Mouse (Mus musculus): ENCODE measurements around the gene Prep. TPM values are rescaled to one million over a fixed set of nuclear protein-coding genes. Genes with fewer than 3 reads are reported as not detected.

Gene Prep
- total RNA-seq (2021): 10 to 100 TPM; 15.5 to 16.5 TPM

DNA sequence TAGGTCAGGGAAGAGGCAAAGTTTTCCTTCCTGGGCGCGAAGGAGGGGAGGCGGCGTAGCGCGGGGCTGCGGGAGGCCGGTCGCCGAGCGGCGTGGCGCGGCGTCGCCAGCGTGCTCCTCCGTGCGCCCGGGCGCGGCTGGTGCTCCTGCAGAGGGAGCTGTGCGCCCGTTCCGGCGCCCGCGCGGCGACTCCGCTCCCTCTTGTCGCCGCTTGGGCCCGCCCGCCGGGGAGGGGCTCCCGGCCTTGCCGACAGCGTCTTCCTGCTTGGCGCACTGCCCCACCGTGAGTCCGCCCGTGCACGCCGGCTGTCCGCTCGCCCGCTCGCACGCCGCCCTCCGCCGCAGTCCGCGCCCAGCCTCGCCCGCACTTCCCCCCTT is at the start of gene Prep:
Gene Prep (plus strand): TSS at position 273 of the 378 bp plus-strand sequence.
- intact Hi-C loops (cut with DNase I): loop anchor here (5.0 kb wide), 1 partner anchor 60 kb away; no protein-coding TSS in a partner anchor
- DNase-seq (ENCODE audit: low spot score): peak; percentile 87

DNA sequence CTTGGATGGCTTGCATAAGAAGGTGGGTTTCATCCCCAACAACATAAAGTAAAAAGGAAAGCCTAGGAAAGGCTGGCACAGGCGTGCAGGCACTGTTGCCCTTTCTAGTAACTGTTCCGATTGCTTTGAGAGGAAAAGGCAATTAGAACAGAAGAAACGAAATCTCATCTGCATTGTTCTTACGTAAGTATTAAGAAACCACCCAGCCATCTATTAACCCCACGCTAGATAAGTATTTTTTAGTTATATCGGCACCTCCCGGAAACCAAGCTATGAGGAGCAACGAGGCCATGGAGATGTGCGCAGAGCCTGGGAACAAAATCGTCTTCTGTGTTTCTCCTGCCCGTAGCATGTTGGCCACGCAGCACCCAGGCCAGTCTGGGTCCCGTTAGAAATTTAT is 49.7 kb upstream of the Prep start:
- intact Hi-C loops (cut with DNase I): no loop called here
- no peak for DNase-seq (ENCODE audit: low spot score)

DNA sequence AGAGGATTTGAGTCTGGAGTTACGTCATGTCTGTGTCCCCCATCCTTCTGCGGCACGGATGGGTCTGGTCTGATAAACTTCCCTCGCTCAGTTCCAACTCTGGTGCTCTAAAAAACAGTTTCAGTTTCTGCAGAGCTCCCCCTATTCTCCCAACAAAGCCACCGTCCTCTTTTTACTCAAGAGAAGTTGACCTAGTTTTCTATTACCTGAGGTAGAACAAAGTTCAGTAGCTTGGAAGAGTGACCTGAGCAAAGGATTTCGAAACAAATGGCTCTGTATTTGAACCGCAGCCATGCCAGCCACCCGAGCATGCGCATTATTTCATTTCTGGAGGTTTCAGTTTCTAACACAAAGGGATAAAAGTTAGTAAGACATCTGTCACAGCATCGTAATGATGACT is 49.2 kb upstream of the Prep start:
- intact Hi-C loops (cut with DNase I): no loop called here
- no peak for DNase-seq (ENCODE audit: low spot score)

DNA sequence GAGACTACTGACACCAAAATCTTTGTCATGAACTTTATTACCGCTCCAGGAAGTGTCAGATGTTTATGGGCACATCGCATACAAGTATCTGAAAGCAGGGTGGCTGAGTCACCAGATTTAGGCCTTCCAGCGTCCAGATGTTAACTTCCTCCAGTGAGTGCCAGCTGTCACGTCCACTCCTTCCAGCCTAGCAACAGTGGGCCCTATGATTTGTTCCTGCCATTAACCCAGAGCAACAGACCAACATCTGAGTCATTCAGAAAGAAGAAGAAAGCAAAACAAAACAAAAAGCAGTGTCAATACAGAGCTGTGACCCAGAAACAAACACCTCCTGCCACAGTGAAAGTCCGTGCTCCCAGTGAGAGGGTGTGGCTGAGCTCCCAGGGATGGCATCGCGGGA is 47.6 kb upstream of the Prep start:
- intact Hi-C loops (cut with DNase I): no loop called here
- no peak for DNase-seq (ENCODE audit: low spot score)

DNA sequence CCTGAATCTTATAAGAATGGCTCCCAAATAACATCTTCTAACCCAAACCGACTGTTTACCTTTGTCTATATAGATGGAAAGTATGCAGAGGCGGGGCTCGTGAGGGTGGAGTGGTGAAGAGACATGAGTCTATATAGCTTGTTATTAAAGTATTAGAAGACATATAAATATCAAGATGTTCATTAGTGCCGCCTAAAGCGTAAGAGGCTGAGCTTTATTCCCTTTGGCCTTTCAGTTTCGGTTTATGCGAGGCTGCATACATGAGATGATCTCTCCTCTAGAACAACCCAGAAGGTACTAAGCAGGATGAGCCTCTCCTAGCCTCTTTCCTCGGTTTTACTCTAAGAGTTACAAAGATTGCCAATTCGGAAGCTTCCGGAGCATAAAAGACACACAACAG is 47.2 kb upstream of the Prep start:
- no peak for DNase-seq (ENCODE audit: low spot score)
- intact Hi-C loops (cut with DNase I): no loop called here

DNA sequence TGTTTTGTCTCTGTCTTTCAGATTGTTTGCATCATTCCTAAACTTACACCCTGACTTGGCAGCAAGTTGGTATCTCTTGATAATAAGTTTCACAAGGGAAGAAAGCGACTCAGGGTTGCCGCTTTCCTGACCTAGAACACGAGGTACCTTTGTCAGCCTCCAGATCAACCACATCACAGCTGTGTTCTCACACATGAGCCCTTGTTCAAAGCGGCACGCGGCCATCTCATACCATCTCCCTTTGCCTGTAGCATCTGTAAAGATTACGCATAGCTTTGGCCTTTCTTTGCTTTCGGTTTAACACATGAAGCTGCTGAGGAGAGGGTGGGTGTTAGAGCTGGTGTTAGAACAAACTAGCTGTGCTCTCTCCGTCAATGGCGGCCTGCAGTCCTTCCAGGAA is 46.7 kb upstream of the Prep start:
- no peak for DNase-seq (ENCODE audit: low spot score)
- intact Hi-C loops (cut with DNase I): no loop called here

DNA sequence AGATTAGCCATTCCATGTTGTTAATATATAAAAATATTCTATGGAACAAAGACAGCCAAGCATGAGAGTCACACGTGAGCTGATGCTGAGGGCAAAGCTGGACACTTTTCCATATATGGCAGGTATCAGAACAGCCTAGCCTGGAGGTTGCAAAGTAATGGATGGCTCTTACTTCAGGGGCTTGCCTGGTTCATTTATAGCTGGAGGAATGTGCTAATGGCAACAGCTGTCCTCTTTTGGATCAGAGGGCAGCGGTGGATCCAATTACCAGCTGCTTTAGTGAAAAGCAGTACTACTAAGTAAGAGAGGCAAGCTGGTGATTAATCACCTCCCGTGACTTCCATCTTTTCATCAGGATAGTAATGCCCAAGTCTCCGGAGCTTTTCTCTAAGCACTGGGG is 41.8 kb upstream of the Prep start:
- intact Hi-C loops (cut with DNase I): no loop called here
- no peak for DNase-seq (ENCODE audit: low spot score)

DNA sequence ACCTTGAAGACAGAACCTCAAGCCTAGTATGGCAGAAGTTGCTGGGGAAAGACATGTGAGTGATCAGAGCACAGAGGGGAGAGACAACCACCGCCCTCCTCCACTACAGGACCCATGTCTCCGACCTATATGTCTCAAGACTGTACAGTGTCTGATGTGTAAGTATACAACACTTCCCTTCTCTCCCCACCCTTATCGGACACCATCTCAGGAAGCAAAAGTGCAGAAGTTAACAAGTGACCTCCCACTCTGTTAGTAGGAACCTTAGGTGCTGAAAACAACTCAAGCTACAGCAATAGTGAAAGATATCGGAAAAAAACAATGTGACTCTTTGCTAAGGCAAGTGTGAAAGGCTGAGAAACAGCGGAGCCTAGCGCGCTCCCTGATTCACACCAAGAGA is 40.1 kb upstream of the Prep start:
- intact Hi-C loops (cut with DNase I): no loop called here
- DNase-seq (ENCODE audit: low spot score): no peak

DNA sequence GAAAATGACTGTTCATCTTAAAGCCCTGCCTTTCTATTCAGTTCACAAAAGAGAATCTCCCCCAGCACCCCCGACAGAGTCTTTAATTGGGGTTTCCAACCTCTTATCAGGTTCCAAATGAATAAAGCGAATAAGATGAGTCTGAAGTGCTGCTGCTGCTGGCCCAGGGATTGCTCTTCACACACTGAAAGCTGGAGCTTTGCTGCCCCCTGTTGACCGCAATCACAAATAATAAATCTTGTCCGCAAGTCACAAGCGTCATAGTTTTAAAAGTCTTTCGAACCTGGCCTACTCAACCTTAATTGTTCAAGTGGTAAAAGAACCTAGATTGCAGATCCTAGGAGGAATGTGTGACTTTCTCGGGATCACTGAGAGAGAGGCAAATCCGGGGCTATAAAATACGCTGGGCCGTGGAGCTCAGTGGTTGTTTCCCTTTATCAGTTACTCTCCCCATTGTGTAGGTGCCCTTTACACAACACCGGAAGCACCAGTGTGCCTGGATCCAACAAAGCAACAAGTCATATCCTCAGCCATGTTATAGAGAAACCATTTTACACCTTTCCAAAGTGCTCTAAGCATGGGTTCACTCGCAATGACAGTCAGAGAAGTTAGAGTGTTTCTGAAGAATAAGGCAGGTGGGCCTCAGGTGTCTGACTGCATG is 21.6 kb upstream of the Prep start:
- DNase-seq (ENCODE audit: low spot score): no peak
- intact Hi-C loops (cut with DNase I): loop anchor here (2.0 to 5.0 kb wide), 3 partner anchors 45 to 755 kb away; no protein-coding TSS in a partner anchor

DNA sequence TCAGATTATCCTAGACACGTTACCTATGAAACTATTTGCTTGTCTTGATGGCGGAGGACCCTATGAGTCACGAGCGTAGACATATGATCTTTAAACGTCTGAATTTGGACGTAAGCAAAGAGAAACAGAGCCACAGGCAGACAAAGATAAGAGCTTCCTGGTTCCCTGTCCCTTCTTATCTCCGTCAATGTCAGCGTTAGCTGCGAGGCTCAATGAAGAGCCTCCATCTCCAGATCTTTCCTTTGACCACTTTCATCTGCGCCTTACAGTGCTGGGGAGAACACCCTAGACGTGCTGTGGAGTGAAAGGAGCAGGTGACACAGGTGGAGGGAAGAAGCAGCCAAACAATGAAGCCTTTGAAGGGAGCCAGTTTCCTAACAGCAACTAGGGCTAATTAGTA is 18.8 kb upstream of the Prep start:
- intact Hi-C loops (cut with DNase I): loop anchor here (1.0 to 5.0 kb wide), 2 partner anchors 46 to 591 kb away; no protein-coding TSS in a partner anchor

DNA sequence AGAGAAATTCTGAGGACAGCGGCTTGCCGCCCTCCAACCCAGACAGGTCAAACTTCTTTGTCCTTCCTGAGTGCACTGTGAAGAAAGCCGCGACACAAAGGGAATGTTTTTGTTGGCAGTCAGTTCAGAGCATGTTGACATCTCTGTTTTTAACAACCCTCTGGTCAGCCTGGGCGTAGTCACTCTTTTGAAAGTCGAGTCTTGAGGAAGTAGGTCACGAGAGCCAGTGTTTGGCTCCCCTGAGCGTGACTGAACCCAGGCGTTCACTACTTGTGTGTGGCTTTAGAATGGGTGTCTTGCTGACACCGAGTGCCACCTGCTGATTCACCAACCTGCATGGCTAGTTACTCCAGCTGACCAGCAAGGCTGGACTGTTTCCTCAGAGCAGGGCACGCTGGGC is 18.4 kb upstream of the Prep start:
- intact Hi-C loops (cut with DNase I): loop anchor here (1.0 to 5.0 kb wide), 2 partner anchors 46 to 591 kb away; no protein-coding TSS in a partner anchor
- DNase-seq (ENCODE audit: low spot score): no peak

More for the DNA sequence above, 18.8 kb upstream of the Prep start:
- no peak for DNase-seq (ENCODE audit: low spot score)

DNA sequence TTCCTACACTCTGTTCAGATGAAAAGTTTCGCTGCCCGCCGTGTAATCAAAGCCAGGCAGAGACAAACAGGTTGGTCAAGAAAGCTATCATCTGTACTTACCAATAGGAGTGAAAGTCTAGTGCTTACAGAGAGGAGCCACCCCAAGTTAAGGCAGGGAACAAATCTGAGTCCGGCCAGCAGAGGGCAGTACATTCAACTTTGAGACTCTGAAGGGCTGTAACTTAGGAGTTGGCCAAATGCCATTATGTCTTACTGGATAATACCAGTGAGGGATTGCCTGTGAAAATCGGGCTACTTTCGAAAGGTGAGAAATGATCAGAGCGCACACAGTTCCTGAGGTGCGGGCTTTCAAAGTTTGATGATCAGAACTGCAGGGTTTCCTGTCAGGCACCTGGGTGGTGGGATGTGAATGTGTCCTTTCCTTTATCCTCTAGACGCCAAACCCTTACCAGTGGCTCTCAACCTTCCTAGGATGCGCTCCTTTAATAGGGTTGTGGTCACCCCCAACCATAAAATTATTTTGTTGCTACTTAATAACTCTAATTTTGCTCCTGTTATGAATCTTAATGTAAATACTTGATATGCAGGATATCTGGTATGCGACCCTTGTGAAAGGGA is 15.8 kb upstream of the Prep start:
- no peak for DNase-seq (ENCODE audit: low spot score)
- intact Hi-C loops (cut with DNase I): loop anchor here (2.0 kb wide), 1 partner anchor 322 kb away; no protein-coding TSS in a partner anchor

DNA sequence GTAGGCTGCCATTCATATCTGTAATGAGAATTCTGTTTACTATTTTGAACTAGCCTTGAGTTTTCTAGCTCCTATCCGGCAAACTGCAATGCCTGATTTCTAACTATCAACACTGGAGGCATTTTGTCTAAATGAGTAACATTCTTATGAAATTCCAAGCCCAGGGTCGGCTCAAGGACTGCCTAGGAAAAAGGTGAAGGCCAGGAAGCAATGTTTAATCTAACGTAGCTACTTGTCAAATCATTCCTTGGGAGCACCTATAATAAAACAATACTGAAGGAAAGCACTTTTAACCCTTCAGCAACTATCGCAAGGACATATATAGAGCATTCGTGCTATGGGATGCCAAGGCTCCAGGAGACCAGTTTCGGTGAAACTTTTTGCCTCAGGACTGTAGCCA is 8.6 kb upstream of the Prep start:
- no peak for DNase-seq (ENCODE audit: low spot score)
- intact Hi-C loops (cut with DNase I): no loop called here

DNA sequence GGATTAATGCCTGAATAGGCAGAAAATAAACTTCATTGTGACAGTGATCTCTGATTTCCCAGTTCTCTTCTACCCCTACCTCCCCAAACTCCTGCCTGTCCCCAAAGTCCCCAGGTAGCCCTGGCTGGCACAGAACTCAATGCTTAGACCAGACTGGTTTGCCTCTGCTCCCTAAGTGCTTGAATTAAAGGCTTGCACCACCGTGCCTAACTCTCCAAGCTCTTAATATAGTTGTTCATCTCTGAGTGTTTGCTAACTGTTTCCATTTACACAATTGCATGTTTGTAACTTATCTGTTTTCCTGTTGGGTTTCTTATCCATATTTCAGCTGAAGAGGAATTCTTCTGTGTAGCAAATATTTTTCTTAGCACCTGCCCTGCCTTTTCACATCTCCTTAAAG is 6.2 kb upstream of the Prep start:
- intact Hi-C loops (cut with DNase I): no loop called here
- DNase-seq (ENCODE audit: low spot score): no peak

DNA sequence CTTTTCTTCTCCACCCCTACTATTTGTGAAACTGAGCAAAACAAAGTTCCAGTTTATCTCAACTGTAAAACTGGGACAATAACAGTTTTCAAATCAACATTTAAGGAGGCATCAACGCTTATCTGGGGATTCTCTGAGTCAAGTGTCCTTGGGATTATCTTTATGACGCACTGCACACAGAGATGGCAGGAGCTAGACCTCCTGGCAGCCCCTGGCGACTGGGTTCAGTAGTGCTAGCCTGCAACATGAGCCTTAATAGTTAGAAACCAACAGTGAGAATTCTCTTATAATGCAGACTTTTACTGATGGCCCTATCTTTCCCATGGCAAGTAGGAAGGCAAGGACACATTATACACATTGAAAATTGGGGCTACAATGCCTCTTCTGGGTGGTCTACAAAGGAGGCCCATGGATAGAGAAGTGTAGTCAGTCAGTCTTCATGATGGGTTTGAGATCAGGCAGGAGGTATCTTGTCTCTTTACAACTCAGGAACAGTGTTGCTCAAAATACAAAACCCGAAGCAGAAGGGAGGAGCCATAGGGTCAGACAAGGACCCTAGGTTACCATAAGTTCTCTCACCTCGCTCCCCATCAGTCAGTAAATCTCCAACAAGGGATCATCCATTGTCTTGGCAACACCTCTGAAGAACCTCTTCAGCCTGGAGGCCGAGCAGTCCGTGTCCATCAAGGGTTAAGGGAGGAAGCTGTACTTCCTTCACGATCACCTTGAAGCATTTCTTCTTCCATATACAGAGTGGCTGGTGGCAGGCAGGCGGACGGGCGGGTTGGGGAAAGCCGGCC is 672 bp upstream of the Prep start:
- intact Hi-C loops (cut with DNase I): loop anchor here (5.0 kb wide), 1 partner anchor 61 kb away; no protein-coding TSS in a partner anchor

DNA sequence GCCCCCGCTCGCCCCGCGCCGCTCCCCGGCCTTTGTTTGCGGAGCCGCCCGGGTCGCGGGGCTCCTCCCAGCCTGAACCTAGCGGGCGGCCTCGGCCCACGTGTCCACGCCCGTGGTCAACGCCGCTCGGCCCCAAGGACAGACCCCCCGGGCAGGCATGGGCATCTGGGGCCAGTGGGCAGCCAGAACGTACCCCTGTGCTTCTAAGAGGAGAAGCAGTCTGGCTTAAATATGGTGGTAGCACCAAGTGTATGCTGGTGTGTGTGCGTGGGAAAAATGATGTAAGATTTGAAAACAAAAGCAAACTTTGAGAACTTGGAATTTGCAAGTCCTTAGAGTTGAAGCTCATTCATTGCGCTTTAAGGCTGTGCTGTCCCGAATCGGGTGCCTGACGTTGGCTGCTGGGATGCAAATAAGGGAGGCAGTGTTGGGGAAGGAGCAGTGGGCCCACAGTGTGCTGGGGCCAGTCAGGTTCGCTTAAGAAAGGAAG is 478 bp downstream of the Prep start:
- intact Hi-C loops (cut with DNase I): loop anchor here (5.0 kb wide), 1 partner anchor 60 kb away; no protein-coding TSS in a partner anchor
- DNase-seq (ENCODE audit: low spot score): peak; percentile 8

More for the DNA sequence above, 672 bp upstream of the Prep start:
- DNase-seq (ENCODE audit: low spot score): no peak

DNA sequence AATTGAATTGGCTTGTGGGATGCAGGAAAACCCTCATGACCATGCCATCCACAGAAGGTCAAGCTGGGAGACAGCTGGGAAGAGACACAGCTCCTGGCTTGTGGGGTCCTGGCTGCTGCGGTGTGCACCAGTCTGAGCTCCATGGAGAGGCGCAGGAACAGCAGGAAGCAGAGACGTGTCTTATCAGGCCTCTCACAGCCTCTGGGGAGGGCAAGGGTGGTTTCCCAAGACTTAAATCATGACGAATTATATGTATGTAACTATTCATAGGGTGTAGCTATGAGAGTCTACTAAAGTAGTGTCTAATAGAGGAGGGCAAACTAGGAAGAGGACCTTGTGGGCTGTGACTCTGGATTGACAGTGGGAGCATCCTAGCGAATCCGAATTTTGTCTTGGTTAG is 2.6 kb downstream of the Prep start:
- DNase-seq (ENCODE audit: low spot score): no peak
- intact Hi-C loops (cut with DNase I): loop anchor here (5.0 kb wide), 1 partner anchor 58 kb away; no protein-coding TSS in a partner anchor

DNA sequence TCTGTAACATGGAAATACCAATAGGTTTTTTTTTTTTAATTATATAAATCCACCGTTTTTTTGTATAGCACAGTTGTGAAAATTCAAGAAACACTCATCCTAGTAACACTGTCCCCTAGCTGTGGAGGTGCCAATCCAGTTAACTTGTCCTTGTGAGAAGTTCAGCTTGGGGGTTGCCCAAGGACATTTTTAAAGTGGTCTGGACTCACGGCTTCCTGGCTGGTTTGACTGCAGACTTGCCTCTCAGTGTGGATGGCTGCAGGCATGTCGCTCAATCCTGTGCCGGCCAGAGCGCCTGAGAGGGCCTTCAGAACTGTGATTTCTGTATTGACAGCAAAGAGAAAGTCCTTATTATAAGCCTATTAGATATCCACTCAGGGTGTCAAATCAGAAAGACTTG is 3.4 kb downstream of the Prep start:
- no peak for DNase-seq (ENCODE audit: low spot score)
- intact Hi-C loops (cut with DNase I): no loop called here

DNA sequence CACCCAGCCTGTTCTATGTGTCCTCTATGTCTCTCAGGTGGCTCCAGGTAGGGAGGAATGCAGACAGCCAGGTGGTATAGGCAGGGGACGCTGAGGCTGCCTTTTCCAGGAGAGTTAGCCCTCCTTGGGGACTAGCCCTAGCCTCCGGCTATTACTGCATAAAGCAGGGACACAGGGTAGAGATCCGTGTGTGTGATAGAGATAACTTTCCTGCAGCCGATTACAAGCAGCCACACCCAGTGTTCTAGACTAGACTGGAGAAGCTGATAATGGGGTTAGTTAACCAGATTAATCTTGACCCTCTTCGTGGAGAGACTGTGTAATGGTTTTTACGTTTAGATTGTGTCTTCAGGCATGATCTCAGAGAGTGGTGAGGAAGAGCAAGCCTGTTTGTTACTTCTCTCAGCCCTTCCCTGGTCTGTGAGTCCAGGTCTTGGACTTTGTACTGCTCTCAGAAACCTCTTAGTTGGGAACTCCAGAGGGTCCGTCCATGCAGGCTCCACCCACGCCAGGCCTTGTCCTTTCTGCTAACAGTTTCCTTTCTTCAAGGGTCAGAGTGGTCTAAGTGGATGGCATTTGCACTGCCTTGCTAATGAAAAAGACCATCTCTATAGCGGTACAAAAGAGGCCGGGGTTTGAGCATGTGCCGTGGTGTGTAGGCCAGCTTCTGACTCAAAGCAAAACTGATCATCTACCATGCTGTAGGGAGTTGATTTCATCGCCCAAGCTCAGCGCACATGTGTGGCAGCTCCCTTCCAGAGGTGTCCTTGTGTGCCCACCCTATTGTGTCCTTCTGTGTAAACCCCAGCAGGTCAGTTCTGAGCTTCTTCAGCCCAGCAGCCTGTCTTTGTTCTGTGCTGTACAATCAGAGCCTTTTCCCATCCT is 4.2 kb downstream of the Prep start:
- intact Hi-C loops (cut with DNase I): no loop called here
- DNase-seq (ENCODE audit: low spot score): no peak

DNA sequence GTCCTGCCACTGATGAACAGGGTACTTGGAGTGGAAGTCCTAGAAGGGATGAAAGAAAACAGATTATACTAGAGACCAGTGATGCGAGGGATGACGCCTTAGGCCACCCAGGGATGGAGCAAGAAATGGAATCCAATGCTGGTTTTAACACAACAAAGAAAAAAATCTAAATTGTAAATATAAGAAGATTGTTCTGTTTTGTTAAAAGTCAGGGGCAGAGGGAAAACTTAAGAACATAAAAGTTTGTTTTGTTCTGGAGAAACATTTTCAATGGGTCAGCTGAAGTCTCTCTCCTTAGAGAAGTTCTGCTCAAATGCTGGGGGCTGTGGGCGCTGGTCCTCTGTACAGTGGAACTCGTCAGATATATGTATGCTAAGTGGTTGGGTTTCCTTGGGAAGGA is 5.3 kb downstream of the Prep start:
- DNase-seq (ENCODE audit: low spot score): no peak
- intact Hi-C loops (cut with DNase I): no loop called here
